Mouse (Mus musculus): ENCODE results near the gene Ankrd40. TPM values are rescaled to one million over a fixed set of nuclear protein-coding genes. Genes with fewer than 3 reads are reported as not detected.

Gene Ankrd40
- total and polyA plus RNA-seq, 3 experiments, result 56.0 to 98.8 (median 62.0) TPM

DNA sequence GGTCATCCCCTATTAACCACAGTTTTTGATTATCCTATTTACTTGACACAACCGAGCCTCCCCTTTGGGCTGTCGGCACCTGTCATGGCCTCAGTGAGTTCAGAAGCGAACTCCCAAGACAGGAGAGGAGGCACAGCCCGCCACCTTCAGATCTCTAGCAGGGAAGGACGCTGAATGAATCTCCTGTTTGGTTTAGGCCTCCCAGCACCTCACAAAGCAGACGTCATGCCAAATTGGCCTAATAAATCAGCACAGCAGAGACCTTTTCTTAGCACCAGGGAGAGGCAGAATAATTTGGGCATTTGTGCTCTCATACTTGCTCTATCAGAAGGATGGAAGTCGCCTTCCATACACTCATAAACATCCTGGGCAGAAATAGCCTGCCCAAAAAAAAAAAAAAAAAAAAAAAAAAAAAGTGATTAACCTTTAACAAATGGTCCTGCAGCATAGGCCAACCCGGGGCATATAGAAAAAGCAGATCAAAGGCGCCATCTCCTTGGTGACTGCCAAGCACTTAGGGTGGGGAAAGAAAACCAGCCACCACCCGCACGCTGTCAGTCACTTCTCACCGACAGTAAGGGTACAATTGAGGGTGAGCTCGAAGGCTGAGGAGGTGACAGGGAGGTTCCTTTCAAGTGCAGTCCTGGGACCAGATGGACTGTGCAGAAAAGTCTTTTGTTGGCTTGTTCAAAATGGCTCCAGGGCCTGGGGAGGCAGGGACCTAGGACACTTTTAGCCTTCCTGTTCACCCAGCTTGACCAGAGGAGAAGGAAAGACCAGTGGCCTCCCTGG lies 14.5 kb downstream of the Ankrd40 start:
- DNase-seq (ENCODE audit: extremely low read depth), result no peak
- Histone ChIP-seq H3K36me3 (replicated peaks in 1 of 2; ENCODE audit: control insufficient read depth in 1 of 2, insufficient read depth in 1 of 2, low read length in 1 of 2) (peaks cover 29 to 48% of the 10 kb centered on the region in 2 experiments), H3K9ac (ENCODE audit: insufficient read depth, low read depth) (no peak overlapping the region), H3K4me3 (replicated peaks in 1 of 3; ENCODE audit: low read depth in 2 of 3, low read length in 2 of 3, poor library complexity in 1 of 3) (no peak overlapping the region), H3K79me2 (replicated peaks; ENCODE audit: control insufficient read depth, extremely low read depth, insufficient read depth, poor library complexity, severe bottlenecking) (no peaks in the 10 kb centered on the region), H3K4me2 (ENCODE audit: insufficient read depth, low read depth, poor library complexity, severe bottlenecking) (no peak overlapping the region), H3K27ac (ENCODE audit: insufficient read depth, low read depth) (no peak overlapping the region), H3K27me3 (replicated peaks) (no peaks in the 10 kb centered on the region), H3K9me3 (replicated peaks; ENCODE audit: low read length) (no peaks in the 10 kb centered on the region), H3K4me1 (ENCODE audit: control insufficient read depth in 1 of 2, insufficient read depth in 2 of 2) (peaks cover 0 to 51% of the 10 kb centered on the region in 2 experiments; a peak in 2 of 4 replicates)
- no peak for TF ChIP-seq GABPA (IDR thresholded peaks at IDR 0.05; ENCODE audit: insufficient replicate concordance, low read depth, low read length)
- TF ChIP-seq ZNF384 (IDR thresholded peaks at IDR 0.05; ENCODE audit: low read depth, low read length), result peak; percentile 29; the same call in 1 of the 2 replicates
- TF ChIP-seq ZC3H11A (IDR thresholded peaks at IDR 0.05; ENCODE audit: low read depth, low read length), result no peak
- in situ Hi-C loops (cut with MboI; ENCODE audit: low pct_ligation_motif_present, low pct_unique_long_range_greater_than_20kb, low sequenced_read_pairs), result no loop called here
- dilution Hi-C loops (cut with MboI; ENCODE audit: extremely low pct_ligation_motif_present, extremely low pct_unique_long_range_greater_than_20kb, low sequenced_read_pairs), result no loop called here

DNA sequence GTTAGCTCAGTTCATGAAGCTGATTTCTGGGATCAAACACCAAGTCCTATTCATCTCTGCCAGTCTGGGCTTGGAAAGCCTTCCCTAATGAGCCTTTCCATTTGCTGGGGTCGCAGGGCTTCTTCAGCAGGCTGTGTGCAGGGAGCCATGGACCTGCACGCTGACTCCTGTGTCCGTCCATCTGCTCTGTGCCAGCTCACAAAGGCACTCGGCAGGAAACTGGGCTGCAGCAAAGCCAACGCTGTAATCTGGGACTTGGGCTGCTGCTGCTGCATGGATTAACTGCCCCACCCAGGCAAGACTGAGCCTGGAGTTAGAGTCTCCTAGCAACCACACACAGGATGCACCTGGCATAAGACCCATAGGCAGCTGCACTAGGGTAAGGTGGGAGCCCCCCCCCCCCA lies 16.2 kb downstream of the Ankrd40 start:
- H3K4me2 ChIP-seq (ENCODE audit: insufficient read depth, low read depth, poor library complexity, severe bottlenecking), result no peak overlapping the region
- DNase-seq (ENCODE audit: extremely low read depth), result no peak
- H3K4me1 ChIP-seq (ENCODE audit: control insufficient read depth in 1 of 2, insufficient read depth in 2 of 2), result peaks cover 0 to 54% of the 10 kb centered on the region in 2 experiments; a peak in 2 of 4 replicates
- H3K79me2 ChIP-seq (replicated peaks; ENCODE audit: control insufficient read depth, extremely low read depth, insufficient read depth, poor library complexity, severe bottlenecking), result no peaks in the 10 kb centered on the region
- H3K9ac ChIP-seq (ENCODE audit: insufficient read depth, low read depth), result no peak overlapping the region
- in situ Hi-C loops (cut with MboI; ENCODE audit: low pct_ligation_motif_present, low pct_unique_long_range_greater_than_20kb, low sequenced_read_pairs) (no loop called here), dilution Hi-C loops (cut with MboI; ENCODE audit: extremely low pct_ligation_motif_present, extremely low pct_unique_long_range_greater_than_20kb, low sequenced_read_pairs) (no loop called here)
- H3K27ac ChIP-seq (ENCODE audit: insufficient read depth, low read depth), result no peak overlapping the region
- peaks cover 2% of the 10 kb centered on the region for H3K9me3 ChIP-seq (replicated peaks; ENCODE audit: low read length)
- H3K4me3 ChIP-seq (replicated peaks in 1 of 3; ENCODE audit: low read depth in 2 of 3, low read length in 2 of 3, poor library complexity in 1 of 3), result no peak overlapping the region
- TF ChIP-seq POLR2AphosphoS2 (IDR thresholded peaks at IDR 0.05; ENCODE audit: low read depth, low read length), result no peak
- no peak for TF ChIP-seq MXI1 (IDR thresholded peaks at IDR 0.05; ENCODE audit: low read depth, low read length)
- TF ChIP-seq ELF1 (IDR thresholded peaks at IDR 0.05; ENCODE audit: low read depth, low read length), result no peak
- TF ChIP-seq IRF4 (IDR thresholded peaks at IDR 0.05; ENCODE audit: low read depth, low read length), result no peak
- no peaks in the 10 kb centered on the region for H3K27me3 ChIP-seq (replicated peaks)
- H3K36me3 ChIP-seq (replicated peaks in 1 of 2; ENCODE audit: control insufficient read depth in 1 of 2, insufficient read depth in 1 of 2, low read length in 1 of 2), result peaks cover 15 to 32% of the 10 kb centered on the region in 2 experiments

DNA sequence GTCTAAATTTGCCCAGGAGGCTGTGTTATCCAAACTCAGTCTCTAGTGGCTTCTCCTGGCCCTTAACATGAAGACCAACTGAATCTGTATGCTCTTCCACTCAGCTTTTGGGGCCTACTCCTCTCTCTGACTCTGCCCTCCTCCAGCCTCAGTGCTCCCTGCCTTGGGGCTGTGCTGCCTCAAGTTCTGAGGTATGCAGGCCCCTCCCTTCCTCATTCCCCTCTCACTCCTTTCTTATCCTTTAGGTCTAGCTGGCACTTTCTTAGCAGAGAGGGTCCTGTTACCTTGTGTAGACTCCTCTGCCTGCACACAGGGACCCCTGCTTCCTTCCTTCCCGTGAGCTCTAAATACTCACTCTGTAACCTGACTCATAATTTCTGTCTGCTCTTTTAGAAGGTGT lies 16.7 kb downstream of the Ankrd40 start:
- peaks cover 10 to 27% of the 10 kb centered on the region in 2 experiments for H3K36me3 ChIP-seq (replicated peaks in 1 of 2; ENCODE audit: control insufficient read depth in 1 of 2, insufficient read depth in 1 of 2, low read length in 1 of 2)
- H3K9me3 ChIP-seq (replicated peaks; ENCODE audit: low read length), result peaks cover 4% of the 10 kb centered on the region
- dilution Hi-C loops (cut with MboI; ENCODE audit: extremely low pct_ligation_motif_present, extremely low pct_unique_long_range_greater_than_20kb, low sequenced_read_pairs), result no loop called here
- in situ Hi-C loops (cut with MboI; ENCODE audit: low pct_ligation_motif_present, low pct_unique_long_range_greater_than_20kb, low sequenced_read_pairs), result no loop called here
- H3K4me3 ChIP-seq (replicated peaks in 1 of 3; ENCODE audit: low read depth in 2 of 3, low read length in 2 of 3, poor library complexity in 1 of 3), result no peak overlapping the region
- TF ChIP-seq E2F4 (IDR thresholded peaks at IDR 0.05; ENCODE audit: insufficient replicate concordance, low read depth, low read length) (no peak), HCFC1 (IDR thresholded peaks at IDR 0.05; ENCODE audit: low read depth, low read length) (no peak)
- no peak overlapping the region for H3K9ac ChIP-seq (ENCODE audit: insufficient read depth, low read depth)
- no peak overlapping the region for H3K4me2 ChIP-seq (ENCODE audit: insufficient read depth, low read depth, poor library complexity, severe bottlenecking)
- DNase-seq (ENCODE audit: extremely low read depth), result no peak
- H3K79me2 ChIP-seq (replicated peaks; ENCODE audit: control insufficient read depth, extremely low read depth, insufficient read depth, poor library complexity, severe bottlenecking), result no peaks in the 10 kb centered on the region
- H3K4me1 ChIP-seq (ENCODE audit: control insufficient read depth in 1 of 2, insufficient read depth in 2 of 2), result peaks cover 0 to 54% of the 10 kb centered on the region in 2 experiments; a peak in 2 of 4 replicates
- H3K27ac ChIP-seq (ENCODE audit: insufficient read depth, low read depth), result no peak overlapping the region
- H3K27me3 ChIP-seq (replicated peaks), result no peaks in the 10 kb centered on the region
